Mouse (Mus musculus) heart, adult 2 months (tissue): ENCODE measurements at regions not wholly inside any gene's neighbourhood (a gene's known extent, or its start where the extent isn't known, plus 50 kb on each side); places are given as distances from the start of the nearest gene placed in this dataset.

Source experiments
- DNase-seq, 2 experiments: peaks; one replicate each; pipeline ENCODE4 v3.0.0; 2021
- H3K27ac ChIP-seq: fragments of 200-600 bp; 2 replicates; pipeline ENCODE4 v1.8.1; 2022
- H3K27me3 ChIP-seq: fragments of 200-500 bp; 2 replicates; pipeline ENCODE4 v1.6.1; 2012; ENCODE audit warnings: mild to moderate bottlenecking, low read length, inconsistent platforms, mixed read lengths; ENCODE audit not compliant: control insufficient read depth, insufficient read depth
- H3K36me3 ChIP-seq: fragments of 200-500 bp; 2 replicates; pipeline ENCODE4 v1.6.1; 2012; ENCODE audit warnings: low read length, inconsistent platforms; ENCODE audit not compliant: control insufficient read depth, insufficient read depth
- H3K4me1 ChIP-seq: fragments of 200-500 bp; 2 replicates; pipeline ENCODE4 v1.6.1; 2011; ENCODE audit warnings: low read length; ENCODE audit not compliant: control insufficient read depth, insufficient read depth
- H3K4me3 ChIP-seq: fragments of 200-600 bp; 2 replicates; pipeline ENCODE4 v1.8.1; 2022
- H3K79me2 ChIP-seq: fragments of 200-500 bp; replicated peaks from 2 replicates; pipeline ENCODE4 v1.6.1; 2012; ENCODE audit warnings: mild to moderate bottlenecking, inconsistent platforms, low read length, moderate library complexity, mixed read lengths; ENCODE audit not compliant: control insufficient read depth, insufficient read depth
- H3K9ac ChIP-seq: fragments of 200-500 bp; 2 replicates; pipeline ENCODE4 v1.6.1; 2012; ENCODE audit warnings: low read depth, mild to moderate bottlenecking, control low read depth, inconsistent platforms, low read length, mixed read lengths
- CTCF ChIP-seq: fragments of 200-600 bp; IDR thresholded peaks from 2 replicates; pipeline ENCODE4 v1.8.1; 2022; ENCODE audit warnings: antibody characterized with exemption, mild to moderate bottlenecking, moderate library complexity
- EP300 ChIP-seq: fragments of 200-500 bp; IDR thresholded peaks from 2 replicates; pipeline ENCODE4 v1.6.1; 2011; ENCODE audit warnings: low read depth, low read length, control low read depth; ENCODE audit not compliant: insufficient read depth
- POLR2A ChIP-seq: fragments of 200-500 bp; IDR thresholded peaks from 2 replicates; pipeline ENCODE4 v1.6.1; 2011; ENCODE audit warnings: mild to moderate bottlenecking, low read depth, low read length, control low read depth; ENCODE audit not compliant: insufficient read depth
- WGBS: fragments of 180-500 bp; shearing (Covaris S2); methylation state at CpG from one replicate; pipeline ENCODE4 v1.1.7; 2018; 5-methylcytosine and 5-hydroxymethylcytosine counted together
- intact Hi-C: fragments of 180-260 bp; cut with DNase I; formaldehyde crosslinking; loops from one replicate; pipeline ENCODE4 v1.15.1; 2025

DNA sequence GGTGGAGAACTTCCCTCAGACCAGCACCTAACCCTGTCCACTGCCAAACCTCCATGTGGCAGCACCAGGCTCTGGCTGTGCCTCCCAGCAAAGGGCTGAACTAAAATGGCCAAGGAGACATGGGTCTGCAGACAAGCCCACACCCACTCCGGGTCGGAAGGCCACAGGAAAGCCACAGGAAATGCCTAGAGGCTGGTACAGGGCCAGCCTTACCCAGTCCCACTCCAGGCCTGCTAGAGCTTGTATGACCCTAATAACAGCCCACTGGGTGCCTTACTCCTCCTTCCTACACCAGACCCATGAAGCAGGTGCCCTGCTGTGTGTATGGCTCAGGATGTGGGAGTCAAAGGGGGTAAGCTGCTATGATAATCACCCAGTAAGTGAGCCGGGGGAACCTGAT is 63.4 kb upstream of the Ttc34 start:
- Histone ChIP-seq H3K36me3 (no peaks in the 10 kb centered on the region), H3K79me2 (no peaks in the 10 kb centered on the region), H3K4me3 (no peak overlapping the region), H3K9ac (no peak overlapping the region), H3K27me3 (no peaks in the 10 kb centered on the region), H3K4me1 (no peaks in the 10 kb centered on the region), H3K27ac (no peak overlapping the region)
- no peak for DNase-seq
- TF ChIP-seq POLR2A, result no peak
- no peak for TF ChIP-seq CTCF
- intact Hi-C loops, result no loop called here
- 48% methylated on average over 3 of the region's 3 CpGs for WGBS

GRCm38 (mm10) chr4:154774332-154774731 is 62.9 kb upstream of the Ttc34 start:
- Histone ChIP-seq H3K79me2 (no peaks in the 10 kb centered on the region), H3K4me1 (no peaks in the 10 kb centered on the region), H3K27me3 (no peaks in the 10 kb centered on the region), H3K27ac (no peak overlapping the region), H3K4me3 (no peak overlapping the region), H3K36me3 (no peaks in the 10 kb centered on the region), H3K9ac (no peak overlapping the region)
- TF ChIP-seq EP300, result no peak
- no peak for TF ChIP-seq POLR2A
- no peak for TF ChIP-seq CTCF
- intact Hi-C loops, result no loop called here
- 52% methylated on average over 2 of the region's 2 CpGs for WGBS
- DNase-seq, result no peak

DNA sequence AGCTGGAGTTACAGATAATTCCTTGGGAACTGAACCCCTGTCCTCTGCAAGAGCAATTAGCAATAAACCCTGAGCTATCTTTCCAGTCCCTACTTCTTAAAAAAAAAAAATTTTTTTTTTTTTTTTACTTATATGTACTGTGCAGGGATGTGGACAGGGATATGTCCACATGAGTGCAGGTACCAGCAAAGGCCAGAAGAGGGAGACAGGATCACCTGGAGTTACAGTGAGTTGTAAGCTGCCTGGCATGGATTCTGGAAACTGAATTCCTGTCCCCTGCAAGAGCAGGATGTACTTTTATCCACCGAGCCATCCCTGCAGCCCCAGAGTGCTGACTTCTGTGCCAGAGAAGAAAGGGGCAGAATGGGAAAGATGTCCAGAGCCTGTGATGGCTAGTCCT is 58.4 kb upstream of the Ttc34 start:
- TF ChIP-seq EP300 (no peak), CTCF (peak; percentile 37)
- Histone ChIP-seq H3K4me3 (no peak overlapping the region), H3K36me3 (no peaks in the 10 kb centered on the region), H3K27ac (no peak overlapping the region), H3K79me2 (no peaks in the 10 kb centered on the region), H3K4me1 (no peaks in the 10 kb centered on the region), H3K27me3 (no peaks in the 10 kb centered on the region), H3K9ac (no peak overlapping the region)
- intact Hi-C loops, result no loop called here
- WGBS, result 82% methylated on average over 1 of the region's 1 CpGs
- DNase-seq, result no peak

DNA sequence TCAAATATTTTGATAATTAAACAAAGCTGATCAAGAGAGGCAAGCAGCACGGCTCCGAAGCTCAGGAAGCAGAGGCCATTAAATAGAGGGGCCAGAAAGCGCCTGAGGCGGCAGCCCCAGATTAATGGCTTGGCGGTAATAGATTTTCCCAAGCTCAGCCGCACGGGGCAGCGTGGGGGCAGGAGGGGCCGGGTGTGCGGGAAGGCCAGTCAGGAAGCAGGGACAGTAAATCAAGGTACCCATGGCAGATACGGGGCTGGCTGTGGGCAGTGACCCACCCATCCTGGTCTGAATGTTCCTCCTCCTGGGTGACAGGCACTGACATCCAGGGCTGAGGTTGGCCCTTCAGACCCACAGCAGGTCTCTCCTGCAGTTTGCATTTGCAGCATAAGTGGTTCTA is 55.9 kb upstream of the Ttc34 start:
- no peak for DNase-seq
- TF ChIP-seq EP300 (no peak), CTCF (no peak), POLR2A (no peak)
- no peaks in the 10 kb centered on the region; the same call in 1 of the 2 replicates for H3K4me1 ChIP-seq
- intact Hi-C loops, result no loop called here
- no peaks in the 10 kb centered on the region for H3K79me2 ChIP-seq
- H3K9ac ChIP-seq, result no peak overlapping the region
- peak overlapping the region; percentile 52 for H3K27ac ChIP-seq
- H3K27me3 ChIP-seq, result no peaks in the 10 kb centered on the region
- 65% methylated on average over 11 of the region's 11 CpGs for WGBS
- H3K4me3 ChIP-seq, result no peak overlapping the region
- no peaks in the 10 kb centered on the region for H3K36me3 ChIP-seq

GRCm38 (mm10) chr4:154782291-154782690 is 55.0 kb upstream of the Ttc34 start:
- Histone ChIP-seq H3K27me3 (no peaks in the 10 kb centered on the region), H3K9ac (no peak overlapping the region), H3K36me3 (no peaks in the 10 kb centered on the region), H3K27ac (no peak overlapping the region), H3K79me2 (no peaks in the 10 kb centered on the region), H3K4me3 (no peak overlapping the region), H3K4me1 (no peaks in the 10 kb centered on the region; the same call in 1 of the 2 replicates)
- no peak for TF ChIP-seq POLR2A
- TF ChIP-seq EP300, result no peak
- no peak for TF ChIP-seq CTCF
- intact Hi-C loops, result no loop called here
- WGBS, result 73% methylated on average over 8 of the region's 8 CpGs
- DNase-seq, result no peak

DNA sequence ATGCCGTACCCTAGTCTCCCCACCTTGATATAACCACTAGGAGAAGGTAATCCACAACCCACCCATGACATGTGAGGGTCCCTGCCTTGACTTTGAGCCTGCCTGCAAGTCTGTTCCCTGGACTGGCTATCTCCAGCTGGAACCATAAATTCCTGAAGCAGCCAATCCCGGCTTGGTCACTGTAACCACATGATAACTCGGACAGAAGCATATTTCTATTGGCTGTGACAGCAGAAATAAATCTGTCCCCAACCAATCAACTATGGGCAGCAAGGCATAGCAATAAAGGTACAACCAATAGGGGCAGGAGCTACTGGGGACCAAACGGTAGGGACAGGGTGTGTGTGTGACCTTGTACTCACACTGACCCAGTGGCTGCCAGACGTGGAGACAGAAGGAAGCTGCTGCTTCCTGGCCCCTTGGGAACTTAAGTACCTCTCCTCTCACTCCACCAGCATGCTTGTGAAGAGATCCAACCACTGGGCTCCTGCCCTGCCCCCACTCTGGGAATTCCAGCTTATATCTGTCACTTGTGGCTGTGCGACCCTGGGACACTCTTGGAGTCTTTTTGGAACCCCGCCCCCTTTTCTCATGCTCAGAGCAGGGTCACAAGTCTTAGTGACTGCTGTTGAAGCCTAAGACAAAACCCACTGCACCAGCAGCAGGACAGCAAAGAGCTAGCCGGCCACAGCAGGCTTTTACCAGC is 51.8 kb upstream of the Ttc34 start:
- DNase-seq, result no peak
- Histone ChIP-seq H3K4me1 (no peaks in the 10 kb centered on the region; the same call in 1 of the 2 replicates), H3K9ac (no peak overlapping the region)

More for the DNA sequence above, 51.8 kb upstream of the Ttc34 start:
- Histone ChIP-seq H3K27me3 (no peaks in the 10 kb centered on the region), H3K4me3 (no peak overlapping the region), H3K36me3 (no peaks in the 10 kb centered on the region), H3K79me2 (no peaks in the 10 kb centered on the region), H3K27ac (no peak overlapping the region)
- WGBS, result 31% methylated on average over 8 of the region's 8 CpGs
- TF ChIP-seq POLR2A (no peak), EP300 (no peak)
- intact Hi-C loops, result no loop called here
